Mouse (Mus musculus) ZHBTc4 (cell line): Measurements from ENCODE around the gene Spert.

Experiments
- DNase-seq: peaks from one replicate; pipeline ENCODE4 v3.0.0-alpha.2; 2011; ENCODE audit warnings: low read depth, low spot score

The Spert gene

GRCm38 (mm10) chr14:75592978-75593377, at the start of gene Spert:
Spert (minus strand) TSS chr14:75593116.
- DNase-seq = no peak

- DNase-seq = no peak
Measured at GRCm38 (mm10) chr14:75642080-75642479, 49.2 kb upstream of the Spert start, which contains the start of gene Erich6b. Erich6b (plus strand) TSS chr14:75642259.

- DNase-seq = peak; percentile 15
Measured at GRCm38 (mm10) chr14:75641369-75641768, 48.5 kb upstream of the Spert start.

GRCm38 (mm10) chr14:75640846-75641245, 47.9 kb upstream of the Spert start:
- DNase-seq = peak; percentile 1

- DNase-seq = no peak
Measured at GRCm38 (mm10) chr14:75637641-75638040, 44.7 kb upstream of the Spert start.

- no peak for DNase-seq
Measured at GRCm38 (mm10) chr14:75636107-75636506, 43.2 kb upstream of the Spert start.

- DNase-seq = no peak
Measured at GRCm38 (mm10) chr14:75635350-75635749, 42.4 kb upstream of the Spert start.

- DNase-seq = no peak
Measured at GRCm38 (mm10) chr14:75628870-75629269, 36.0 kb upstream of the Spert start.

GRCm38 (mm10) chr14:75622984-75623383, 30.1 kb upstream of the Spert start:
- DNase-seq = no peak

- no peak for DNase-seq
Measured at GRCm38 (mm10) chr14:75616375-75616774, 23.5 kb upstream of the Spert start.

GRCm38 (mm10) chr14:75609176-75609575, 16.3 kb upstream of the Spert start:
- DNase-seq = no peak

- no peak for DNase-seq
Measured at GRCm38 (mm10) chr14:75583870-75584269, 9.0 kb downstream of the Spert start.

- DNase-seq = no peak
Measured at GRCm38 (mm10) chr14:75579010-75579409, 13.9 kb downstream of the Spert start.

GRCm38 (mm10) chr14:75566303-75566702, 26.6 kb downstream of the Spert start:
- DNase-seq = no peak

- DNase-seq = no peak
Measured at GRCm38 (mm10) chr14:75565534-75566140, 27.3 kb downstream of the Spert start.

GRCm38 (mm10) chr14:75561577-75562331, 31.2 kb downstream of the Spert start:
- DNase-seq = no peak

- DNase-seq = no peak
Measured at GRCm38 (mm10) chr14:75541731-75542130, 51.2 kb downstream of the Spert start.

- no peak for DNase-seq
Measured at GRCm38 (mm10) chr14:75540996-75541350, 51.9 kb downstream of the Spert start.

- no peak for DNase-seq
Measured at GRCm38 (mm10) chr14:75540216-75540995, 52.5 kb downstream of the Spert start.

- no peak for DNase-seq
Measured at GRCm38 (mm10) chr14:75539205-75539604, 53.7 kb downstream of the Spert start.
